Mouse (Mus musculus): Measurements from ENCODE around the gene Mpig6b.
A peak's percentile ranks its signal among the peaks of the same experiment; 100 is the strongest.

The Mpig6b gene

DNA sequence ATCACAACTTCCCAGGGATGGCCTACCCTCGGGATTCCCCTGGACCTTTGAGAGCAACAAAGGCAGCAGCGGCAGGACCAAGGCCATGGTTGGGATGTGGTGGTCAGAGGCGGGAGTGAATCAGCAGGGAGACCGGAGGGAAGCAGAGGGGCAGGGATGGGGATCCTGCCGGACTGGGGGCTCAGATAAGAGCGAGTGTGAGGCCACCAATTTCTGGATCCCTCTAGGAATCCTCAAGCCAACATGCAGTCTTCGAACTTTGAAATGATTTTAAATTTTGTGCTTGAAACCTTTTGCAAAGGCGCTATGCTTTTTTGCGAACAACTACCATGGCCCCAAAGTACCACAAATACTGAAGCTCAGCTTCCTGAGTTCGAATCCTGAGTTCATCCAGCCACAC is at the start of gene Mpig6b:
Mpig6b (minus strand) TSS at position 101 of the 400 bp plus-strand sequence.
- no peak for DNase-seq (ENCODE audit: low read depth, low spot score)

DNA sequence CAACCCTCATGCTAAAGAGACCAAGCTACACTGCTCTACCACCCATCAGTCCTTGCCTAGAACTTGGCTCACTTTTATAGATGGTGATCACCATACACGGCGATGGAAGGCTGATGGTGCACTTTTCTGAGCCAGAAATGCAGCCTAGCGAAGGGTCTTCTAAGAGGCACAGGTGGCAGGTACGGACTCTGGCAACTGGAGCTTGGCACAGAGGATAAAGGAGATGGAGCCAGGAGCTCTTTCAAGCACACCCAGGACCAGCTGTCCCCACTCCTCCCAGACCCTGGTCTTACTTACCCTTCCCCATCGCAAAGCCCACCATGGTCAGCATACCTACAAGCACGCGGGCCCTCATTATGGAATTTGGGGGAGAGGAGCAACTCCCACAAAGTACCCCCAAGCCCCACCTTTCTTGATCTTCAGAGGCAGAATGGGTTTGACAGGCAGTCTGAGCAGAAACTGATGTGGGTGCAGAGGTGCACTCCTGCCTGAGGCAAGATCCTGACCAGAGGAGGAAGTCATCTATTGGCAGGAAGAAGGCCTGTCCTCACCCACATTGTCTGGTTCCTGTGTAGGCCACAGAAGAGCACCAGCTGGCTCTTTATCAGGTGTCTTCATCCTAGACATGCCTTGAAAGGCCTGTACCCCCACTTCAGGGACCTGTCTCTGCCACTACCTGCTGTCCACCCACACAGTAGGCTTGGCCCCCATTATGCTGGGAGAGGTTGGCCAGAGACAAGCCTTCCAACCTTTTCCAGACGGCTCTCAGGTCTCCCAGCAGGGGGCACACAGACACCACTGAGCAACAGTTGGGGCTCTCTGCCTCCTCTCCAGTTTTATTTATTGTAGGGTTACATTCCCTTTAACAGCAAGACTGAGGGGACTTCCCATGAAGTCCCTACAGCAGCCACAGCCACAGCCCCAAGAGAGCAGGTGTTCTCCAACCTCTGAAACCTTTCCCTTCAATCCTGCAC is 49.3 kb upstream of the Mpig6b start, which contains the start of gene Ly6g5b:
Ly6g5b (minus strand) TSS at position 383 of the 974 bp plus-strand sequence.
- DNase-seq (ENCODE audit: low read depth, low spot score), result no peak

DNA sequence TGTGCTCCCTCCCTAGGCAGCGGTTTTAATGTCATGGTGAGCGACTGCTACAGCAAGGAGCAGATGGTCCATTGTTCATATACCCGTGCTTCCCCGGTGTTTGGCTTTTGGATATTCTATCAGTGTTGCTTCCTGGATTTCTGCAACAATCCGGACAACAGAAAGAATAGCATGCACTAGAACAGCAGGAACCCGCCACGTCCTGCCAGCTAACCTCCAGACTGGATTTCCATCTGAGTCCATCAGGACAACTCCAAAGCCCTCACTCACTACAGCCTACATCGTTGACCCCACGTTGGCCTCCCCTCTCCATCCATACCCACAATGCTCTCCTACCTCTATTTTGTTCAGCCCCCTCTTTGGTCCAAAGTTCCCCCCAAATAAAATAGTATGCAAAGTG is 45.8 kb upstream of the Mpig6b start:
- no peak for DNase-seq (ENCODE audit: low read depth, low spot score)

DNA sequence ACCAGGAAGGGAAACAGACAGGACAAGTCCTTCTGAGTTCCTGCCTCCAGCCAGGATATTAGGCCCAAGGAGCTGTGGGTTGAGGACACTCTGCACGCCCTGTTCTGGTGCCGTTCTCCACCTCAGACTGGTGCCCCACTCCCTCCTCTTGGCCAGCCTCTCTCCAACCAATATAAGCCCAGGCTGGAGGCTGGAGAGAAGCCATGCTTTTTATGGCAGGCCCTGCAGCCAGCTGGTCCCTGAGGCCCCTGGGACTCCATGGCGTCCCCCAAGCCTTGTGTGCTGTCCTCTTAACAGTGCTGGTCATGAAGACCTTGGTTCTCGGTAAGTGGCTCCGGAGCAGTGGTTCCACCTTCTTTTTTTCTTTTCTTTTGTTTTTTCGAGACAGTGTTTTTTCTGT is 42.1 kb upstream of the Mpig6b start, which contains the start of gene Ly6g5c:
Ly6g5c (plus strand) TSS at position 183 of the 400 bp plus-strand sequence.
- DNase-seq (ENCODE audit: low read depth, low spot score), result no peak

DNA sequence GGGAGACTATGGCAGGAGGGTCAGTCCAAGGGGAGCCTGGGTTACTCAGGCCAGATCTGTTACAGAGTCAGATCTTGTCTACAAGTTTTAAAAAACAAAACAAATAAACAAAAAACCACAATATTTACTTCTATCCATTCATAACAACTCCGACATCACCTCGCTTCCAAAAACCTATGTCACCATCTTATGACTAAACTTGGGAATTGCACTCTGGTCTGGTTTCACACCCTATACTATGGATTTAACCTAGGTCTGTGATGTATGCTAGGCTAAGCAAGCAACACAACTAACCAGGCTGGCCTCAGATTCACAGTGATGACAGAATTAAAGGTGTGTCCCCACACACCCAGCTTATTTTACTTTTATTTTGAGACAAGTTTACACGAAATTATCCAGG is 40.5 kb upstream of the Mpig6b start:
- DNase-seq (ENCODE audit: low read depth, low spot score), result no peak

DNA sequence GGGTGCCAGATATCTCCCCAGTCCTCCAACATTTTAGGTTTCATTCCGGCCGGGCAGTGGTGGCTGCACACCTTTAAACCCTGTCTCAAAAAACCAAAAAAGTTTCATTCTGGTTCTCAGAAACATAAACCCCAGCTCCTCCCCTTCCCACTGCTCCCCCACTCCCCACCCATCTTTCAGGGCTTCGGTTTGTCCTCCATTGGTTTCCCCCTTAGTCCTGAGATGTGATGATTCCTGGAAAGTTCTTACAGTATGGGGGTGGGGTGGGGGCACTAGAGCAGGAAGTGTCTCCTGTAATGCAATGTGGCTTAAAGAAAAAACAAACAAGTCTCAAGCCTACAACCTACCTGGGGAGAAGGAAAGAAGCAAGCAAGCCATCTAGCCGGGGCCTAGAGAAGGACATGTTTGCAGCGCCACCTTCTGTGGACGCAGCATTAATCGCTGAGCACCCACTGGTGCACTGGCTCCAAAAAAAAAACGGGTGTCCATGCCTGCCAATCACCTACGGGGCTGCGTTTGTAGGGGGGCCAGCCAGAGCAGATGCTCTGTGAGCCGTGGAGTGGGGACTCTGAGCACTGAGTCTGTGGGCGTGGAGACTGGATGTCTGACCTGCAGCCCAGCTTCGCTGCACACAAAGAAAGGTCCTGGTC is 39.9 kb upstream of the Mpig6b start:
- DNase-seq (ENCODE audit: low read depth, low spot score), result peak; percentile 50

DNA sequence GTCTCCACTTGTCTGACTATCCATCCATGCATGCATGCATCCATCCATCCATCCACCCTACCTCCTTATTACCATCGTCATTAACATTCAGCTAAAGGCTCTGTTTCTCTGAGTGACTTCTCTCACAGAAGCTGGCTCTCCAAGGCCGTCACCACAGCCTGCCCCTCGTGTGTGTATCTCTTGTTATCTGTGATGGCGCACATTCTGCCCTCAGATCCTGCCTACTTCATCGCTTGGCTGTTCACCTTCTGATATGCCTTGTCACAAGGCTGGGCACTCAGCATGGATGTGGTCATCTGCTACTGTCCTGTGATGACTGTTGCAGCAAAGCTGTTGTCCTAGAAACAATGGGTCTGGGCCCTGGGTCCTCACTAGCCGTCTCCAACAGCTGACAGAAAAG is 38.8 kb upstream of the Mpig6b start:
- no peak for DNase-seq (ENCODE audit: low read depth, low spot score)

DNA sequence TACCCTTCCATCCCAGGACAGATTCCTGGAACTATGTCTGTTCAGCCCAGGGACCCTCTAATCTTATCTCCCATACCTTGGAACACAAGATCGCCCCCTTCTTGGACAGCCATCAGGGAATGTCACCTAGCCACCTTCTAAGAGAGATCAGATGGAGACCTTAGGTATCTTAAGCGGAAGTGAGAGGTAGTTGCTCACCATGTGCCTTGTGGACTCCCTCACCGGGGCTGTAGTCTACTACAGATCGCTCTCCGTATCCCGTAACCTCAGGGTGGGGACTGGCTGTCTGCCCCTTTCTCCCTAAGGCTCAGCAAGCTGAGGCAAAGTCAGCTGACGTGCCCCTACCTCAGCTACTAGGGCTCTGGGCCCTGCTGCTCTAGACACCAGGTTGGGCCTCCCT is 38.1 kb upstream of the Mpig6b start:
- no peak for DNase-seq (ENCODE audit: low read depth, low spot score)

DNA sequence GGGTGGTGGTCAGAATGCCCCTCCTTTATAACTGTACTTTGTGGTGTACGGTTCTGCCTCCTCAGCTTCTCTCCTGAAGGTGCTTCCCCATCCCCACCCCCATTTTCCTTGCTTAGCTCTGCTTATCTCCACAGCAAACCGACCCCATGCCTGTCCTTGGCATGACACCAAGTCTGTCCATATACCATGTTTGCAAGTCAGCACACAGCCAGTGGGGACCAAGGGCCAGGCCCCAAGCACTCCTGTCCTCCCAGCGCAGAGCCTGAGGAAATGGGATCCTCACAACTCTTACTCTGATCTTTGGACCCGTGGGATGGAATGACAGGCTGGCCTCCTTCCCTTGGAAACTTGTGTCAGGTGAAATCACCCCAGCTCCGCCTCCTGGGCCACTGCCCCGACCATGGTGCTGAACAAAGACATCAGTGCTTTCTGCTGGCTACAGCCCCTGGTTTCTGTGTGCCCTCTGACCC is 37.3 kb upstream of the Mpig6b start:
- DNase-seq (ENCODE audit: low read depth, low spot score), result no peak

DNA sequence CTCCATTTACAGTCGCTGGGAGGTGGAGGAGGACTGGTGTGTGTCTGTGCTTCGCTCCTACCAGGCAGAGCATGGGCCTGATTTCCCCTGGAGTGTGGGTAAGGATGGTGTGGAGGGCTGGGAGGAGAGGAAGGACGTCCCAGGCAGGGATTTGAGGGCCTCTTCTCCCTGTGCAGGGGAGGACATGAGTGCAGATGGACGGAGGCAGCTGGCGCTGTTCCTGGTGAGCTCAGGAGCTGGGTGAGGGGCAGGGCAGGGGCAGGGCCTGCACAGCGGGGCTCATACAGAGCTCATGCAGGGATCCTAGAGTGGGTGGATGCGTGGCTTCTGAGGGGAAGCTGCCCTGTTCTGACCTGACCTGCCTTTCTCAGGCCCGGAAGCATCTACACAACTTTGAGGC is 36.3 kb upstream of the Mpig6b start:
- no peak for DNase-seq (ENCODE audit: low read depth, low spot score)

DNA sequence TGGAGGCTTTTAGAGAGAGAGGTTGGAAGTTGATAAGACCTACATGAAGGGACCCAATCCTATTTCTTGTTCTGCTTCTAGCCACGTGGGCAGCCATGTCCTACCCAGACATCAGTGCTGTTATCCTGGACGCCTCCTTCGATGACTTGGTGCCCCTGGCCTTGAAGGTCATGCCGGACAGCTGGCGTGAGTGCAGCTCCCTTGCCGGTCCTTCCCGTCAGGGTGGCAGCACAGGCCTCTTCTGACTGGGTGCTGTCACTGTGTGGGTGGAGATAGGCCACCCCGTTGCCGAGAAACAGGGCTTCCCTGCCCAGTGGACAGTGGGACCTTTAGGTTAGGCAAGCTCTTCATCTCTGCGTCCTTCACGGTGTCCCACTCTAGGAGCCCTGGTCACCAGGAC is 35.2 kb upstream of the Mpig6b start:
- DNase-seq (ENCODE audit: low read depth, low spot score), result no peak

DNA sequence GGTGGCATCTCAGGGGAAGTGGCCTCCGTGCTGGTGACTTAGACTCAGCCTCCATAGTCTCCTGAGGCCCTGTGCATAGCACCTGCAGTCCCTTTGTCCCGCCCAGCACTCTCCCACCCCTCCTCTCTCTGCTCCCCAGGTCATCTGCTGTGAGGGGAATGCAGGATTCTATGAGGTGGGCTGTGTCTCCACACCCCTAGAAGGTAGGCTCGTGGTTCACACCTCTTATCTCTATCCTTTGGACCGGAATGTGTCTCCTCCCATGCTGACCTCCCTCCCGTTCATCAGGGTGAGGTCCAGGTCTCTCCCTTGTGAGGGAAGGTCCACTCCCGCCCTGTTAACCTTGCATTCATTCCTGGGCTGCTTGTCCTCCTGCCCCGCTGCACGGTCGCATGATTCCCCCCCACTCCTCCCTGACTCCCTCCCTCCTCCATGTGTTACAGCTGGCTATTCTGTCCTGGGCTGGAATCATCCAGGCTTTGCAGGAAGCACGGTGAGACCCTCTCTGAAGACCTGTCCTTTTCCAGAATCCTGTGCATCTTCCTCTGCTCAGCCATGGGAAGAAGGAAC is 34.3 kb upstream of the Mpig6b start:
- DNase-seq (ENCODE audit: low read depth, low spot score), result no peak

DNA sequence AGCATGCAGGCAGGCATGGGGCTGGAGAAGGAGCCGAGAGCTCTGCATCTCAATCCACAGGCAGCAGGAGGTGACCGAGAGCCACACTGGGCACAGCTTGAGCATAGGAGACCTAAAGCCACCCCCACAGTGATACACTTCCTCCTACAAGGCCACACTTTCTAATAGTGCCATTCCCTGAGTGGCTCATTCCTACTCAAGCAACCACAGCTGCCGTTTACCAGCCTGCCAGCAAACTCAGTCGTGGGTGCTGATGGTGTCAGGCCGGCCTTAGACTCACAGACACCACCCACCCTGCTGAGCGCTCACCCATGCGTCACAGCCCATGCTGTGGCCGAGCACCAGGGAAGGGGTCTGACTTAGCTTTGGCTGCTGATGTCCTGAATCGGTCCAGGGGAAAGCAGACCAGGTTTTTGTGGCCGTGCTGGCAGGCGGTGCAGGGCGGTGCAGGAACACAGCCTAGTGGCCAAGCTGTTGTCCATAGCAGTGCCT is 31.2 kb upstream of the Mpig6b start:
- peak; percentile 23 for DNase-seq (ENCODE audit: low read depth, low spot score)

DNA sequence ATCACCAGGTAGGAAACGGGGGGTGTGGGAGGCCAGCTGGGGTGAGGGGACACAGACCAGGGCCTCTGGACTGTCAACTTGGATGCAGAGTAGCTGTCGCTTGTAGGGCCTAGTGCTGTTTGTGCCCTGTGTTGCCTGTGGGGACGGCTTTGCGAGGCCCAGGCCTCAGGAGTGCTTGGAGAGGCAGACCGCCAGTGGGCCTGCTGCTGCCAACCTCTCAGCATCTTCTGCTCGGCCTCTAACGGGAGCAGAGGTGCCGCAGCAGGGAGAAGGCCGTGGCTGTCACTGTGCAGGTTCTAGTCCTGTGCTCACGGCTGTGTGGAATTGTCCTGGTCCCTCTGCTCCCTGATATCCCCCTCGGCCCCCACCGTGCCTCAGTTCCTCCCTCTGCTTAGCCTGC is 30.6 kb upstream of the Mpig6b start:
- DNase-seq (ENCODE audit: low read depth, low spot score), result no peak

DNA sequence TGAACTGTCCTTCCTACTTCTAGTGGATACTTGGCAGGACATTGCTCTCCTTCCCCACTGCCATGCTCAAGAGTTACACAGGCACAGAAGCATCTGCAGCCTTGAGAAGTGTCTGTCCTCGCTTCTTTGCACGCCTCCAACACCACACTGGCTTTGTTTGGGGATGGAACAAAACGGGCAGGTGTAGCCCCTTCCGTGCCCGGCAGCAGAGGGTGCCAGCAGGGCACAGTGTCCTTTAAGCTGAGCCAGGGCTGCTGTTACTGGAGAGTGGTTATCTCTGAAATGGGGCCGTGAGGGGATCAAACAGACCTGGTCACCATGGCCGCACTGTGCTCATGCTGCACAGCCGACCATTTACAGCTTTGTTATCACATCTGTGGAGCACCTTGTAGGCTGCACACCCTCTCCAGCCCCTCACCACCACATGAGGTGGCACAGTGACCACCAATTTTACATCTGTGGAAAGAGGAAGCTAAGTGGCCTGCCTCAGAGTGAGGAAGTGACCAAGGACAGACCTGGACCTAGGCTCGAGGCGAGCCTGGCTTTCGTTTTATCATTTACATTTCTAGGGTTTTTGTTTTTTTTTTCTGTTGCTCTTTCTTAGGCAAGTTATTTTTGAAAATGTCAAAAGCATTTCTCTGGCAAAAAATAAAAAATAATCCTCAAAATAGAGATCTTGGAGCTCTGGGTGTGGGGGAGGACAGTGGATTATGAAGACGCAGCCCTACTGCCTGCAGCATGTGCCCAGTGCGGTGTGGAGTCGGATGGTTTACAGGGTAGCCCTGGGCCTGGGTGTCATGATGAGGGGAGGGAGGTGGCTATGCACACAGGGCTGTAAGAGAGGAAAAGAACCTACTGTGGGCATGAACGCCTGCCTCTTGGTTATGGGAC is 28.7 kb upstream of the Mpig6b start:
- no peak for DNase-seq (ENCODE audit: low read depth, low spot score)

DNA sequence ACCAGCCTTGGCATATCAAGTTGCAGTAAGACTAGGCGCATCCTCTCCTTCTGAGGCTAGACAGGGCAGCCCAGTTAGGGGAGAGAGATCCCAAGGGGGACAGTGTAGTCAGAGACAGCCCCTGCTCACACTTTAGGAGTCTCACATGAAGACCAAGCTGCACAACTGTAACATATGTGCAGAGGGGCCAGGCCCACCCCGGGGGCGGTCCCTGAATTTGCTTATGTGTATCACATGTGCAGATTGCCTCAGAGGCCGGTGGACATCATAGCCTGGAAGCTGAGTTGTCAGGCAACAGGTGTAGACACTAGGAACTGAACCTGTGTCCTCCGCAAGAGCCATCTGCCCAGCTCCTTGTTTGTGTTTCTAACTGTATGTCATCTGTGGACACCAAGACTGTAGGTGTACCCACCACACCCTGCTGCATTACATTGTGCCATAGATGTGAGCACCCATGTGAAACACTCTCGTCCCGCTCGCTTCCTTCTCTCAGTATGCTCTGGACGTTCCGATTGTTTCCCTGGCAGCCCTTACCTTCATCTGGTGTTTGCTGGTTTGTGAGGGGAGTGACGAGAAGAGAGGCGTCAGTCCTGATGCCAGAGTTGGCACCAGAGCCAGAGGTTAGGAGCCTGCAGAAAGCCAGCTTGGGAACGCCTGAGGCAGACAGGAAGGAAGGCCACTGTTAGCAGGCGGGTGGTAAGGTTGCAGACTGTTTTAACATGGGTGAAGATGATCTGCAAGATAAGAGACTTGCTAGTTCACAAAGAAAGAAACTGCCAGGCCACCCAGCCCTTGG is 26.6 kb upstream of the Mpig6b start:
- no peak for DNase-seq (ENCODE audit: low read depth, low spot score)

DNA sequence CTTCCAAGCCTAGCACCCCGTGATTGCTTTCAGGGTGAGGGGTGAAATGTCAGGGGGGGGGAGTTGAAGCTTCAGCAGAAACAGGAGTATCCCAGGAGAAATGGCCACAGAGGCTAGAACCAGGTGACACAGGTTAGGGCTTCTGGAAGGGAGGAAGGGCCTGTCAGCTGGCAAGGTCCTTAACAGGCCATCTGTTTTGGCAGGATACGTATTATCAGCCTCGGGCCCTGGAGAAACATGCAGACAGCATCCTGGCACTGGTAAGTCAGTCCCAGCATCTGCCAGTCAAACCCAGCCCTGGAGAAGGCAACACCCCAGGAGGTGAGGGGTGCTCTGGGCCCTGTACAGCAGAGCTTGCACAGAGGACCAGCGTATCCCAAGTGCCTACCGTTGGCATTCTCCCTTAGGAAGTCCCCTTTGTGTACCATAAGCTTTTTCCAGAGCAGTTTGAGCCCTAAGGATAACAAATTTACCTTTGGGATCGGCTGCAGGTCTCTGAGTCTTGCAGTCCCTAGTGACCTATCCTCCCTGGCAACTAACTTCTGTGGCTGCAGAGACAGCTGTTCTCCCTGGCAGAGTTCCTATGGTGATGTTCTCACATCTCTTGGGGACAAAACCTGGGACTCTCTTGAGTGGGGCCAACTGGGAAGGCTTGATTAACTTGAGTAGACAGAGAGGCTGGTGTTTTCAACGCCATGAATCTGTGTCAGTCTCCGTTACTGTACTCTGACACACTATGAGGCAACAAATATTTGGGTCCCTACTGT is 24.4 kb upstream of the Mpig6b start:
- no peak for DNase-seq (ENCODE audit: low read depth, low spot score)

DNA sequence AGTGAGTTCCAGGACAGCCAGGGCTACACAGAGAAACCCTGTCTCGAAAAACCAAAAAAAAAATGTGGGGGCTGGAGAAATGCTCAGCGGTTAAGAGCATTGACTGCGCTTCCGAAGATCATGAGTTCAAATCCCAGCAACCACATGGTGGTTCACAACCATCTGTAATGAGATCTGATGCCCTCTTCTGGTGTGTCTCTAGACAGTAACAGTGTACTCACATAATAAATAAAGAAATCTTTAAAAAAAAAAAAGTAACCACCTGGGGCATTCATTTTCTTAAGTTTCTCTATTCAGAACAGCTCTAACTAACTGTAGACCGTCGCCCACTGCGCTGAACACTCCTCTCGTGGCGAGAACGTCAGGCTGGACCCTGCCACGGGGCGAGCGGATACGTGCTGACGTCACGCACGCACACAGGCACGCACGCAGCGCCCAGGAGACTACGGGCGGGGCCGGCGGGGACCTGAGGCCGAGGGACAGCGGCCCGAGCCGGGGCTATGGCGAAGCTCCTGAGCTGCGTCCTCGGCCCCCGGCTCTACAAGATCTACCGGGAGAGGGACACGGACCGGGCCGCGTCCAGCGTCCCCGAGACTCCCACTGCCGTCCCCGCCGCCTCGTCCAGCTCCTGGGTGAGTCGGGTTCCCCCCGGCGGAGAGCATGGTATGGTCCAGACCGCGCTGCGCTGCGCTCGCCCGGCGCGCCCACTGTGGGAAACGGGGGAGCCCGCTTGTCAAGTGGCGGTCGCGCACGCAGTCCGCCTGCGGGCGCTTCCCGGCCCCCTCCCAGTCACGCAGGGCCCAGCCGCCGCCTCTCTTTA is 23.1 kb upstream of the Mpig6b start, which contains the start of gene Abhd16a:
Abhd16a (plus strand) TSS at position 439 of the 820 bp plus-strand sequence.
- peak; percentile 97 for DNase-seq (ENCODE audit: low read depth, low spot score)

Measured in ZHBTc4 (cell line).